Mouse (Mus musculus) CD4-positive helper T cell, adult 2 months (primary cell): ENCODE results near the gene Slc35c2.

Experiments used
- DNase-seq: peaks from one replicate; pipeline ENCODE4 v3.0.0-alpha.2; 2012; ENCODE audit warnings: low read depth, missing footprints, low spot score

The Slc35c2 gene

GRCm38 (mm10) chr2:165312381-165312780 is 24.7 kb upstream of the Slc35c2 start:
- DNase-seq, result no peak

GRCm38 (mm10) chr2:165311577-165311976 is 23.9 kb upstream of the Slc35c2 start:
- DNase-seq, result no peak

- no peak for DNase-seq
Observed at GRCm38 (mm10) chr2:165310818-165311425, 23.3 kb upstream of the Slc35c2 start.

- DNase-seq, result no peak
Observed at GRCm38 (mm10) chr2:165307801-165308200, 20.1 kb upstream of the Slc35c2 start.

- DNase-seq, result no peak
Observed at GRCm38 (mm10) chr2:165305438-165305837, 17.8 kb upstream of the Slc35c2 start.

- DNase-seq, result no peak
Observed at GRCm38 (mm10) chr2:165304819-165305218, 17.1 kb upstream of the Slc35c2 start.

- DNase-seq, result no peak
Observed at GRCm38 (mm10) chr2:165303354-165304012, 15.8 kb upstream of the Slc35c2 start.

- no peak for DNase-seq
Observed at GRCm38 (mm10) chr2:165301409-165301808, 13.7 kb upstream of the Slc35c2 start.

- no peak for DNase-seq
Observed at GRCm38 (mm10) chr2:165300885-165301284, 13.2 kb upstream of the Slc35c2 start.

GRCm38 (mm10) chr2:165300424-165300823 is 12.8 kb upstream of the Slc35c2 start:
- DNase-seq, result no peak

GRCm38 (mm10) chr2:165297429-165297828 is 9.8 kb upstream of the Slc35c2 start:
- no peak for DNase-seq

- DNase-seq, result no peak
Observed at GRCm38 (mm10) chr2:165296571-165296970, 8.9 kb upstream of the Slc35c2 start.

GRCm38 (mm10) chr2:165288315-165289031 is 804 bp upstream of the Slc35c2 start:
- no peak for DNase-seq

GRCm38 (mm10) chr2:165286361-165287201 is 1.1 kb downstream of the Slc35c2 start:
- peak; percentile 55 for DNase-seq

GRCm38 (mm10) chr2:165285621-165286020 is 2.0 kb downstream of the Slc35c2 start:
- DNase-seq, result peak; percentile 65

- DNase-seq, result no peak
Observed at GRCm38 (mm10) chr2:165285034-165285433, 2.6 kb downstream of the Slc35c2 start.

- no peak for DNase-seq
Observed at GRCm38 (mm10) chr2:165284377-165284776, 3.3 kb downstream of the Slc35c2 start.

GRCm38 (mm10) chr2:165283644-165284043 is 4.0 kb downstream of the Slc35c2 start:
- no peak for DNase-seq

- no peak for DNase-seq
Observed at GRCm38 (mm10) chr2:165281779-165282311, 5.8 kb downstream of the Slc35c2 start.

GRCm38 (mm10) chr2:165279351-165279750 is 8.3 kb downstream of the Slc35c2 start:
- DNase-seq, result no peak

- no peak for DNase-seq
Observed at GRCm38 (mm10) chr2:165277188-165277740, 10.4 kb downstream of the Slc35c2 start.
